Mouse (Mus musculus) MEL (cell line): ENCODE data around the gene Rpl18. TPM values are rescaled to one million over a fixed set of nuclear protein-coding genes. Genes with fewer than 3 reads are reported as not detected.

Source experiments
- DNase-seq: peaks from one replicate; pipeline ENCODE4 v3.0.0; 2011; ENCODE audit warnings: low read depth, low spot score
- H3K27ac ChIP-seq: 2 replicates; pipeline ENCODE4 v1.5.1; 2012; ENCODE audit warnings: low read depth, mild to moderate bottlenecking, control low read depth, low read length, moderate library complexity; ENCODE audit not compliant: control insufficient read depth
- H3K27me3 ChIP-seq, 2 experiments: fragments of 150-350 bp in 1 of 2; sonication (generic) in 1 of 2; 2 replicates each; pipeline ENCODE4 v1.6.1; 2012; ENCODE audit warnings: low read length in 2 of 2, mild to moderate bottlenecking in 2 of 2, improper control_type of control experiment in 1 of 2, moderate library complexity in 1 of 2; ENCODE audit not compliant: insufficient read depth in 2 of 2, control insufficient read depth in 1 of 2
- H3K36me3 ChIP-seq, 2 experiments: 2 replicates each; pipeline ENCODE4 v1.6.1; 2012 to 2014; ENCODE audit warnings: low read length in 2 of 2, improper control_type of control experiment in 1 of 2, inconsistent platforms in 1 of 2, mild to moderate bottlenecking in 1 of 2; ENCODE audit not compliant: insufficient read depth in 2 of 2, control insufficient read depth in 1 of 2
- H3K4me1 ChIP-seq, 2 experiments: fragments of 150-350 bp in 1 of 2; sonication (generic) in 1 of 2; 2 replicates each; pipeline ENCODE4 v1.6.1; 2012; ENCODE audit warnings: low read length in 2 of 2, improper control_type of control experiment in 1 of 2, mild to moderate bottlenecking in 1 of 2; ENCODE audit not compliant: insufficient read depth in 2 of 2, control insufficient read depth in 1 of 2
- H3K4me3 ChIP-seq, 2 experiments: fragments of 150-350 bp in 1 of 2; sonication (generic) in 1 of 2; 2 replicates each; pipeline ENCODE4 v1.5.1; 2012; ENCODE audit warnings: low read depth in 2 of 2, low read length in 2 of 2, mild to moderate bottlenecking in 2 of 2, moderate library complexity in 2 of 2, control low read depth in 1 of 2, improper control_type of control experiment in 1 of 2; ENCODE audit not compliant: control insufficient read depth in 1 of 2, insufficient read depth in 1 of 2
- H3K79me2 ChIP-seq: 2 replicates; pipeline ENCODE4 v1.6.1; 2012; ENCODE audit warnings: mild to moderate bottlenecking, low read length, moderate library complexity; ENCODE audit not compliant: control insufficient read depth, poor library complexity, insufficient read depth
- H3K9ac ChIP-seq: 2 replicates; pipeline ENCODE4 v1.6.1; 2012; ENCODE audit warnings: low read depth, mild to moderate bottlenecking, control low read depth, low read length, moderate library complexity; ENCODE audit not compliant: control insufficient read depth, poor library complexity, severe bottlenecking
- H3K9me3 ChIP-seq: fragments of 150-350 bp; sonication (generic); replicated peaks from 2 replicates; pipeline ENCODE4 v1.6.1; 2012; ENCODE audit warnings: mild to moderate bottlenecking, low read length, improper control_type of control experiment, moderate library complexity; ENCODE audit not compliant: insufficient read depth
- CHD1 ChIP-seq: IDR thresholded peaks from 2 replicates; pipeline ENCODE4 v1.6.1; 2012; ENCODE audit warnings: low read depth, mild to moderate bottlenecking, inconsistent platforms, low read length, improper control_type of control experiment
- CTCF ChIP-seq, 3 experiments: IDR thresholded peaks in 2 of 3; conservative IDR thresholded peaks in 1 of 3; 2 replicates each; pipeline ENCODE4 v1.5.1; 2011 to 2012; ENCODE audit warnings: low read length in 3 of 3, low read depth in 2 of 3, mild to moderate bottlenecking in 2 of 3, improper control_type of control experiment in 1 of 3, inconsistent platforms in 1 of 3, mixed read lengths in 1 of 3, moderate library complexity in 1 of 3; ENCODE audit not compliant: control insufficient read depth in 1 of 3, insufficient read depth in 1 of 3, poor library complexity in 1 of 3, severe bottlenecking in 1 of 3
- ETS1 ChIP-seq: IDR thresholded peaks from 2 replicates; pipeline ENCODE4 v1.6.1; 2012; ENCODE audit warnings: low read depth, mild to moderate bottlenecking, inconsistent platforms, low read length, improper control_type of control experiment, moderate library complexity
- GABPA ChIP-seq: IDR thresholded peaks from 2 replicates; pipeline ENCODE4 v1.6.1; 2012; ENCODE audit warnings: low read depth, mild to moderate bottlenecking, inconsistent platforms, low read length, improper control_type of control experiment, moderate library complexity
- GATA1 ChIP-seq: IDR thresholded peaks from 2 replicates; pipeline ENCODE4 v1.6.1; 2011; ENCODE audit warnings: low read depth, low read length, improper control_type of control experiment
- JUND ChIP-seq: IDR thresholded peaks from 2 replicates; pipeline ENCODE4 v1.6.1; 2011; ENCODE audit warnings: low read depth, mild to moderate bottlenecking, improper control_type of control experiment, low read length
- MAFK ChIP-seq: IDR thresholded peaks from 2 replicates; pipeline ENCODE4 v1.6.1; 2011; ENCODE audit warnings: low read depth, mild to moderate bottlenecking, low read length, improper control_type of control experiment, borderline replicate concordance
- MEF2A ChIP-seq: IDR thresholded peaks from 2 replicates; pipeline ENCODE4 v1.6.1; 2014; ENCODE audit warnings: low read depth, mild to moderate bottlenecking, inconsistent platforms, low read length, improper control_type of control experiment; ENCODE audit not compliant: poor library complexity, insufficient replicate concordance, severe bottlenecking; ENCODE audit errors: extremely low read depth
- MXI1 ChIP-seq: IDR thresholded peaks from 2 replicates; pipeline ENCODE4 v1.6.1; 2011; ENCODE audit warnings: mild to moderate bottlenecking, low read depth, low read length, improper control_type of control experiment
- MYB ChIP-seq: IDR thresholded peaks from 2 replicates; pipeline ENCODE4 v1.6.1; 2011; ENCODE audit warnings: mild to moderate bottlenecking, low read depth, low read length, improper control_type of control experiment
- POLR2AphosphoS2 ChIP-seq: IDR thresholded peaks from 2 replicates; pipeline ENCODE4 v1.6.1; 2011; ENCODE audit warnings: low read length, improper control_type of control experiment
- RCOR1 ChIP-seq: IDR thresholded peaks from 2 replicates; pipeline ENCODE4 v1.6.1; 2012; ENCODE audit warnings: low read depth, mild to moderate bottlenecking, inconsistent platforms, low read length, improper control_type of control experiment
- TAL1 ChIP-seq: IDR thresholded peaks from 2 replicates; pipeline ENCODE4 v1.6.1; 2012; ENCODE audit warnings: mild to moderate bottlenecking, inconsistent platforms, low read length, moderate library complexity, mixed read lengths
- TBP ChIP-seq: IDR thresholded peaks from 2 replicates; pipeline ENCODE4 v1.8.0; 2011; ENCODE audit warnings: low read depth, low read length, improper control_type of control experiment
- UBTF ChIP-seq: IDR thresholded peaks from 2 replicates; pipeline ENCODE4 v1.6.1; 2012; ENCODE audit warnings: low read depth, mild to moderate bottlenecking, inconsistent platforms, low read length, improper control_type of control experiment, moderate library complexity, borderline replicate concordance; ENCODE audit not compliant: insufficient read depth
- USF1 ChIP-seq: IDR thresholded peaks from 2 replicates; pipeline ENCODE4 v1.6.1; 2014; ENCODE audit warnings: low read depth, mild to moderate bottlenecking, inconsistent platforms, low read length, improper control_type of control experiment, moderate library complexity
- USF2 ChIP-seq, 2 experiments: IDR thresholded peaks; 2 replicates each; pipeline ENCODE4 v1.6.1; 2011 to 2012; ENCODE audit warnings: improper control_type of control experiment in 2 of 2, low read length in 2 of 2, borderline replicate concordance in 1 of 2, inconsistent platforms in 1 of 2, low read depth in 1 of 2, mild to moderate bottlenecking in 1 of 2; ENCODE audit not compliant: insufficient read depth in 1 of 2
- ZC3H11A ChIP-seq: IDR thresholded peaks from 2 replicates; pipeline ENCODE4 v1.6.1; 2012; ENCODE audit warnings: low read depth, mild to moderate bottlenecking, inconsistent platforms, low read length, improper control_type of control experiment
- ZNF384 ChIP-seq: IDR thresholded peaks from 2 replicates; pipeline ENCODE4 v1.6.1; 2012; ENCODE audit warnings: low read depth, mild to moderate bottlenecking, inconsistent platforms, low read length, improper control_type of control experiment
- polyA plus RNA-seq, 2 experiments: library from polyadenylated mRNA; stranded (reverse) in 1 of 2; unstranded in 1 of 2; fragments of >175 nt in 1 of 2; fragments of >200 nt in 1 of 2; gene quantifications; 2 replicates each; pipeline versions ENCODE4 v1.2.1 to v1.2.4; 2012; ENCODE audit warnings: low replicate concordance in 2 of 2, low read depth in 1 of 2; ENCODE audit not compliant: insufficient read length in 2 of 2, insufficient read depth in 1 of 2, missing spikeins in 1 of 2
- total RNA-seq: library from RNA; depleted of rRNA; stranded (reverse); fragments of 300-350 nt; gene quantifications from 2 replicates; pipeline ENCODE4 v1.2.3, GENCODE M21; 2012

Rpl18 gene
- total and polyA plus RNA-seq, 3 experiments: 3,544 to 3,724 TPM; not detected in 1

- no peak overlapping the region for H3K9ac ChIP-seq
- H3K9me3 ChIP-seq: no peaks in the 10 kb centered on the region
- no peak overlapping the region for H3K4me3 ChIP-seq
- H3K4me1 ChIP-seq: no peaks in the 10 kb centered on the region
- peaks cover 0 to 7% of the 10 kb centered on the region in 2 experiments; a peak in 3 of 4 replicates for H3K27me3 ChIP-seq
- H3K36me3 ChIP-seq: no peaks in the 10 kb centered on the region
- TF ChIP-seq GATA1 (no peak), MEF2A (no peak)
- no peaks in the 10 kb centered on the region for H3K79me2 ChIP-seq
- no peak for DNase-seq
- no peak overlapping the region for H3K27ac ChIP-seq
These were observed 44.1 kb downstream of the Rpl18 start for GRCm38 (mm10) chr7:45759400-45759799.

- H3K9ac ChIP-seq: no peak overlapping the region
- H3K4me3 ChIP-seq: no peak overlapping the region
- H3K36me3 ChIP-seq: no peaks in the 10 kb centered on the region
- H3K79me2 ChIP-seq: no peaks in the 10 kb centered on the region
- H3K4me1 ChIP-seq: no peaks in the 10 kb centered on the region
- peaks cover 0 to 7% of the 10 kb centered on the region in 2 experiments; a peak in 3 of 4 replicates for H3K27me3 ChIP-seq
- TF ChIP-seq ETS1: no peak
- TF ChIP-seq ZNF384: no peak
- TF ChIP-seq MAFK: no peak
- TF ChIP-seq GABPA: no peak
- no peak for TF ChIP-seq TBP
- TF ChIP-seq TAL1: no peak
- TF ChIP-seq MYB: no peak
- TF ChIP-seq POLR2AphosphoS2: no peak
- TF ChIP-seq USF1: no peak
- TF ChIP-seq UBTF: no peak
- no peak for TF ChIP-seq CTCF (IDR thresholded peaks at IDR 0.05 in 2 of 3, conservative IDR thresholded peaks at IDR 0.05 in 1 of 3; ENCODE audit: control insufficient read depth in 1 of 3, insufficient read depth in 1 of 3, low read depth in 2 of 3, low read length in 3 of 3, poor library complexity in 1 of 3, severe bottlenecking in 1 of 3)
- TF ChIP-seq ZC3H11A: no peak
- TF ChIP-seq JUND: no peak
- no peak for TF ChIP-seq CHD1
- TF ChIP-seq RCOR1: no peak
- no peak for TF ChIP-seq MXI1
- TF ChIP-seq USF2 (IDR thresholded peaks at IDR 0.05; ENCODE audit: borderline replicate concordance in 1 of 2, insufficient read depth in 1 of 2, low read depth in 1 of 2, low read length in 2 of 2): no peak
- H3K27ac ChIP-seq: no peak overlapping the region
- no peaks in the 10 kb centered on the region for H3K9me3 ChIP-seq
- no peak for DNase-seq
These were observed 44.9 kb downstream of the Rpl18 start for GRCm38 (mm10) chr7:45760151-45760550.
